Mouse (Mus musculus) heart, embryonic 15.5 days (tissue): ENCODE measurements around the gene Chrd. TPM values are rescaled to one million over a fixed set of nuclear protein-coding genes. Genes with fewer than 3 reads are reported as not detected.

Experiments used
- ATAC-seq: fragments of 200-750 bp; cut with Nextera tagmentation; replicated peaks from 2 replicates; pipeline ENCODE4 v1.8.0; 2017; ENCODE audit warnings: low read depth, moderate TSS enrichment; ENCODE audit not compliant: insufficient number of reproducible peaks, insufficient read depth, low FRiP score
- H3K27ac ChIP-seq: fragments of 300-500 bp; sonication (generic); 2 replicates; pipeline ENCODE4 v1.5.1; 2015; ENCODE audit warnings: mild to moderate bottlenecking, inconsistent platforms
- H3K27me3 ChIP-seq: fragments of 300-500 bp; sonication (generic); 2 replicates; pipeline ENCODE4 v1.6.1; 2015; ENCODE audit warnings: inconsistent platforms
- H3K36me3 ChIP-seq: fragments of 300-500 bp; sonication (generic); 2 replicates; pipeline ENCODE4 v1.6.1; 2015; ENCODE audit warnings: mild to moderate bottlenecking, inconsistent platforms
- H3K4me1 ChIP-seq: fragments of 300-500 bp; sonication (generic); replicated peaks from 2 replicates; pipeline ENCODE4 v1.6.1; 2015; ENCODE audit warnings: inconsistent platforms
- H3K4me2 ChIP-seq: fragments of 300-500 bp; sonication (generic); 2 replicates; pipeline ENCODE4 v1.6.1; 2015; ENCODE audit warnings: inconsistent platforms, mild to moderate bottlenecking, moderate library complexity
- H3K4me3 ChIP-seq: fragments of 300-500 bp; sonication (generic); 2 replicates; pipeline ENCODE4 v1.5.1; 2015; ENCODE audit warnings: mild to moderate bottlenecking, inconsistent platforms
- H3K9ac ChIP-seq: fragments of 300-500 bp; sonication (generic); 2 replicates; pipeline ENCODE4 v1.6.1; 2015; ENCODE audit warnings: mild to moderate bottlenecking, inconsistent platforms
- H3K9me3 ChIP-seq: fragments of 300-500 bp; sonication (generic); replicated peaks from 2 replicates; pipeline ENCODE4 v1.6.1; 2016; ENCODE audit warnings: inconsistent platforms
- WGBS: fragments of 180-500 bp; shearing (Covaris S2); methylation state at CpG from one replicate; pipeline ENCODE4 v1.1.7; 2015; ENCODE audit warnings: mixed read lengths; 5-methylcytosine and 5-hydroxymethylcytosine counted together
- polyA plus RNA-seq: library from polyadenylated mRNA; unstranded; fragments of >200 nt; fragmentation: Nextera tagmentation; extraction: Ambion mirVana; gene quantifications from 2 replicates; pipeline ENCODE4 v1.2.1, GENCODE M21; 2015

The Chrd gene
- polyA plus RNA-seq, 1 experiment from 2014 or later, result 1.1 TPM

DNA sequence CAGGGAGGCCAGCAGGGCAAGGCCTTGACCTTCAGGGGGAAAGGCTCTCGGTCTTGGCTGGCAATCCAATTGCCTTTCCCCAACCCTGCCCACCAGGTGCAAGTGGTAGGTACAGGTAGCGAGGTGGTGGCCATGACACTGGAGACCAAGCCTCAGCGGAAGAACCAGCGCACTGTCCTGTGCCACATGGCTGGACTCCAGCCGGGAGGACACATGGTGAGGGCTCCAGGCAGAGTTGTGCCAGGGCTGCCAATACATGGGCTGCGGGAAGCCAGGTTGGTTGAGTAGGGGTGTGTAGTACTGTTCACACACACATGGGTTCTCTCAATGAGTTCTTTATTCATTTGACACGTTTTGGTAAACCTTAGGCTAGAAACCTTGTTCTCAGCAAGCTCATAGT lies 3.2 kb downstream of the Chrd start:
- no peaks in the 10 kb centered on the region for H3K9me3 ChIP-seq
- ATAC-seq, result no peak
- no peak overlapping the region for H3K27ac ChIP-seq
- no peak overlapping the region for H3K9ac ChIP-seq
- no peaks in the 10 kb centered on the region for H3K36me3 ChIP-seq
- no peak overlapping the region for H3K4me2 ChIP-seq
- no peak overlapping the region for H3K4me3 ChIP-seq
- peaks cover 52% of the 10 kb centered on the region for H3K27me3 ChIP-seq
- 87% methylated on average over 7 of the region's 7 CpGs for WGBS
- peaks cover 25% of the 10 kb centered on the region for H3K4me1 ChIP-seq

DNA sequence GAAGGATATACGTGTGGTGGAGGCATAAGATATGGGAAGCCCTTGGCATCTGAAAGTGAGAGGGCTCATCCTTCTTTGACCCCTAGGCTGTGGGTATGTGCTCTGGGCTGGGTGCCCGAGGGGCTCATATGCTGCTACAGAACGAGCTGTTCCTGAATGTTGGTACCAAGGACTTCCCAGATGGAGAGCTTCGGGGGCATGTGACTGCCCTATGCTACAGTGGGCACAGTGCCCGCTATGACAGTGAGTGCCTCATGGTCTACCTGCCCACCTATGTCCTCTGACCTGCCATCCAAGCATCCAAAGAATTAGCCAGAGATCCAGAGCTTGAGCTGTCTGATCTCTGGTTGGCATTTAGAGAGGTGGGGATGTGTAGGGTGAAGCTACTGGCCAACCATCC lies 3.9 kb downstream of the Chrd start:
- Histone ChIP-seq H3K9me3 (no peaks in the 10 kb centered on the region), H3K4me1 (peaks cover 25% of the 10 kb centered on the region), H3K9ac (no peak overlapping the region), H3K27ac (no peak overlapping the region), H3K27me3 (peaks cover 46% of the 10 kb centered on the region), H3K4me3 (no peak overlapping the region), H3K36me3 (no peaks in the 10 kb centered on the region), H3K4me2 (no peak overlapping the region)
- ATAC-seq, result no peak
- WGBS, result 76% methylated on average over 5 of the region's 5 CpGs

- H3K27me3 ChIP-seq, result peaks cover 21% of the 10 kb centered on the region
- no peaks in the 10 kb centered on the region for H3K9me3 ChIP-seq
- H3K4me3 ChIP-seq, result no peak overlapping the region
- H3K9ac ChIP-seq, result no peak overlapping the region
- no peak for ATAC-seq
- no peaks in the 10 kb centered on the region for H3K36me3 ChIP-seq
- no peak overlapping the region for H3K4me2 ChIP-seq
- no peak overlapping the region for H3K27ac ChIP-seq
- WGBS, result 91% methylated on average over 9 of the region's 9 CpGs
- H3K4me1 ChIP-seq, result no peaks in the 10 kb centered on the region
Observed at GRCm38 (mm10) chr16:20739845-20740244, 6.9 kb downstream of the Chrd start.

DNA sequence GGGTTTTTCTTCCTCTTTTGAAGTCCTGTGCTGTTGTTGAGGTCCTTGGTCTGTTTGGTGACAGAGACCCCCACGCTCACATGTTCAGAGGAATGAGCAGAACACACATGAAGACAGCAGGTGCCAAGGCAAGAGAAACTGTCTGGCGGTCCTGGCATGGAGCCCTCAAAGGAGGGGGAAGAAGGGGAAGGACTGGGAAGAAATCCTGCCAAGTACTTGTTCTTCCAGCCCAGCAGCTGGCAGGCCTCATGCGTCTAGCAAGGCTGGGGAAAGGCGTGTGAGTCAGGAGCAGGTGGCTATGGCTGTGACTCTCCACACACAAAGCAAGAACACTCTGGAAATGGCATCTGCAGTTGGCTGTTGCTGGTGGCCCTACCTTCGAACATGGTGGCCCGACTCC lies 13.7 kb downstream of the Chrd start:
- Histone ChIP-seq H3K27ac (no peak overlapping the region), H3K4me2 (no peak overlapping the region), H3K4me3 (no peak overlapping the region), H3K9me3 (no peaks in the 10 kb centered on the region), H3K27me3 (0 out of 2 replicates have a peak, but pooled peaks cover 4% of the 10 kb centered on the region), H3K4me1 (no peaks in the 10 kb centered on the region), H3K36me3 (no peaks in the 10 kb centered on the region), H3K9ac (no peak overlapping the region)
- no peak for ATAC-seq
- WGBS, result 64% methylated on average over 6 of the region's 6 CpGs

DNA sequence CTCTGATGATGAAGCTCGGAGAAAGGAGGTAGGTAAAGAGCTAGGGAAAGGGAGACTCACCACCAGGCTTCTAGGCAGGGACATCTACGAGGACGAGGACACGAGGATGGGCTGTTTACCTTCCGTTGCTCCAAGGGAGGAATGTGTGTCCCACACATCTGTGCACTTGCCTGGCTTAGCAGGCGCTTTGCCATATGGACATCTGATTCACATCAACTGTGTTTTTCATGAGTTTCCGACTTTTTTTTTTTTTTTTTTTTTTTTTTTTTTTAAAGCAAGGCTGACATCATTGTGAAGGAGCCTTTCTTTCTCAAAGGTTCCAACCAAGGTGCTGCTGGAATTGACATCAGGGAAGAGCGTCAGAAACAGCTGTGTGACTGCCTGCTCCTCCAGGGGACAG lies 17.6 kb downstream of the Chrd start:
- H3K4me3 ChIP-seq, result no peak overlapping the region
- 43% methylated on average over 8 of the region's 8 CpGs for WGBS
- no peak for ATAC-seq
- no peak overlapping the region for H3K9ac ChIP-seq
- no peaks in the 10 kb centered on the region for H3K36me3 ChIP-seq
- H3K27ac ChIP-seq, result no peak overlapping the region
- H3K4me2 ChIP-seq, result no peak overlapping the region
- no peaks in the 10 kb centered on the region for H3K4me1 ChIP-seq
- H3K27me3 ChIP-seq, result 0 out of 2 replicates have a peak, but pooled peaks cover 4% of the 10 kb centered on the region
- no peaks in the 10 kb centered on the region for H3K9me3 ChIP-seq

GRCm38 (mm10) chr16:20756052-20756451 lies 23.1 kb downstream of the Chrd start:
- Histone ChIP-seq H3K27me3 (no peaks in the 10 kb centered on the region), H3K27ac (no peak overlapping the region), H3K4me1 (no peaks in the 10 kb centered on the region), H3K9me3 (no peaks in the 10 kb centered on the region), H3K9ac (no peak overlapping the region), H3K36me3 (no peaks in the 10 kb centered on the region), H3K4me2 (no peak overlapping the region), H3K4me3 (no peak overlapping the region)
- 88% methylated on average over 5 of the region's 5 CpGs for WGBS
- no peak for ATAC-seq

- Histone ChIP-seq H3K4me2 (no peak overlapping the region), H3K4me1 (no peaks in the 10 kb centered on the region), H3K9ac (no peak overlapping the region), H3K9me3 (no peaks in the 10 kb centered on the region), H3K4me3 (no peak overlapping the region), H3K27me3 (no peaks in the 10 kb centered on the region), H3K36me3 (no peaks in the 10 kb centered on the region), H3K27ac (no peak overlapping the region)
- ATAC-seq, result no peak
- WGBS, result 55% methylated on average over 1 of the region's 1 CpGs
Observed at GRCm38 (mm10) chr16:20757385-20757784, 24.5 kb downstream of the Chrd start.

GRCm38 (mm10) chr16:20761681-20762080 lies 28.8 kb downstream of the Chrd start:
- 11% methylated on average over 3 of the region's 3 CpGs for WGBS
- ATAC-seq, result no peak

GRCm38 (mm10) chr16:20765244-20765643 lies 32.3 kb downstream of the Chrd start:
- Histone ChIP-seq H3K4me1 (no peaks in the 10 kb centered on the region), H3K9ac (no peak overlapping the region), H3K27ac (no peak overlapping the region), H3K4me2 (no peak overlapping the region), H3K36me3 (no peaks in the 10 kb centered on the region), H3K27me3 (no peaks in the 10 kb centered on the region), H3K4me3 (no peak overlapping the region), H3K9me3 (no peaks in the 10 kb centered on the region)
- WGBS, result 40% methylated on average over 9 of the region's 9 CpGs
- no peak for ATAC-seq

More at GRCm38 (mm10) chr16:20761681-20762080, 28.8 kb downstream of the Chrd start:
- Histone ChIP-seq H3K4me2 (no peak overlapping the region), H3K9ac (no peak overlapping the region), H3K9me3 (no peaks in the 10 kb centered on the region), H3K4me1 (no peaks in the 10 kb centered on the region), H3K36me3 (no peaks in the 10 kb centered on the region), H3K27me3 (no peaks in the 10 kb centered on the region), H3K4me3 (no peak overlapping the region), H3K27ac (no peak overlapping the region)

DNA sequence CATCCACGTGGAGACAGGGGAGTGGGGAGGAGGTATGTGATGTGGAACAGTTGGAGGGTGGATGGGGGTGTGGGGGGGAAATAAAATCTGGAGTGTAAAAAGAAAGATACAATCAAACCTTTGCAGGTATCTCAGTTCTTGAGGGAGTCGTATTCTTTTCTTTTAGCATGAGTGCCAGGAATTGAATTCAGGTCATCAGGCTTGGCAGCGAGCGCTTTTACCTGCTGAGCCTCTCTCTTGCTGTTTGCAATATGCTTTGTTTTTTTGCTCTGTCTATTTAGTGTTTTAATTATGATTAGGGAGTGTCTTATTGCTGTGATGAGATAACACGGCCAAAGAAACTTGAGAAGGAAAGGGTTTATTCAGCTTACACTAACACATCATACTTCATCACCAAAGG lies 42.1 kb downstream of the Chrd start:
- Histone ChIP-seq H3K27ac (no peak overlapping the region), H3K27me3 (no peaks in the 10 kb centered on the region), H3K4me1 (no peaks in the 10 kb centered on the region), H3K9ac (no peak overlapping the region), H3K4me2 (no peak overlapping the region), H3K36me3 (no peaks in the 10 kb centered on the region), H3K9me3 (no peaks in the 10 kb centered on the region; the same call in 1 of the 2 replicates), H3K4me3 (no peak overlapping the region)
- 75% methylated on average over 5 of the region's 5 CpGs for WGBS
- ATAC-seq, result no peak

GRCm38 (mm10) chr16:20779846-20780245 lies 46.9 kb downstream of the Chrd start:
- H3K4me1 ChIP-seq, result no peaks in the 10 kb centered on the region
- H3K36me3 ChIP-seq, result no peaks in the 10 kb centered on the region
- H3K9ac ChIP-seq, result no peak overlapping the region
- no peak overlapping the region for H3K4me3 ChIP-seq
- H3K27me3 ChIP-seq, result no peaks in the 10 kb centered on the region
- no peaks in the 10 kb centered on the region for H3K9me3 ChIP-seq
- WGBS, result 67% methylated on average over 3 of the region's 3 CpGs
- no peak overlapping the region for H3K27ac ChIP-seq
- no peak for ATAC-seq
- no peak overlapping the region for H3K4me2 ChIP-seq

DNA sequence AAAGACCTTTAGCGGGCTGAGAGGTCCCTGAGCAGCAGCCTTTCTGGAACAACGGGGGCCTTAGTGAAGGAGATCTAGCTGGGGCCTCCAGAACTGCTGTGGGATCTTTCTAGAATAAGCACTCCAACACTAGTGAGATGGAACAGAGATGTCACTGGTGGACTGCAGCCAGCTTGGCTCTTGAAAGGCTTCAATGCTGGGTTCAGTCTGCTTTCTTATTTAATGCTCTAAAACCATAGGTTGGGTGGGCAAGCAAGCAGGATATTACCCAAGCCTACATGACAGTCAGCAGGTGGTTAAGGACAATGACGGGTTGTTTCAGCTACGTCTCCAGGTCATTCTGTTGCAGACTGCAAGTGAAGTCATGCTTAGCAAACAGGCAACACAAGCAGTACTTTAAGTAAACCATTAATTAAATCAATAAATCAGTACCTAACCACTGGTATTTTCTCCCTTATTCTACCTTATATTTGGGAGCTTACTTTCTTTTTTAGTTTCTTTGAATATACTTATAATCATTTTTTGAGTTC lies 48.2 kb downstream of the Chrd start:
- Histone ChIP-seq H3K27ac (no peak overlapping the region), H3K4me2 (no peak overlapping the region), H3K36me3 (no peaks in the 10 kb centered on the region), H3K9ac (no peak overlapping the region), H3K4me1 (no peaks in the 10 kb centered on the region), H3K9me3 (no peaks in the 10 kb centered on the region), H3K27me3 (no peaks in the 10 kb centered on the region), H3K4me3 (no peak overlapping the region)
- no peak for ATAC-seq
- 75% methylated on average over 4 of the region's 4 CpGs for WGBS
